Mouse (Mus musculus): Measurements from ENCODE around the gene Olfr676.
"Not testable (repeated sequence)": the region's sequence is repeated elsewhere in the genome, so short reads cannot be mapped to it uniquely, and the experiment has no call there.

Olfr676 gene

GRCm38 (mm10) chr7:105032398-105032797 is at the start of gene Olfr676:
Gene Olfr676, plus strand, starts transcription at chr7:105032698.
- ATAC-seq (ENCODE audit: low TSS enrichment) = no peak

- no peak for ATAC-seq (ENCODE audit: low TSS enrichment)
These were observed 30.6 kb upstream of the Olfr676 start, which contains the start of gene Olfr672 for GRCm38 (mm10) chr7:105001929-105002328. Gene Olfr672, minus strand, starts transcription at chr7:105002029.

- no peak for ATAC-seq (ENCODE audit: low TSS enrichment)
These were observed 10.0 kb upstream of the Olfr676 start for GRCm38 (mm10) chr7:105022530-105022929.

GRCm38 (mm10) chr7:105028360-105028759 is 4.1 kb upstream of the Olfr676 start, which contains the start of gene Olfr675:
Gene Olfr675, minus strand, starts transcription at chr7:105028460.
- ATAC-seq (ENCODE audit: low TSS enrichment) = no peak

GRCm38 (mm10) chr7:105033836-105034235 is 1.3 kb downstream of the Olfr676 start:
- not testable (repeated sequence) for ATAC-seq (ENCODE audit: low TSS enrichment)

- no peak for ATAC-seq (ENCODE audit: low TSS enrichment)
These were observed 26.5 kb downstream of the Olfr676 start for GRCm38 (mm10) chr7:105058951-105059350.

GRCm38 (mm10) chr7:105064175-105064574 is 31.7 kb downstream of the Olfr676 start, which contains the start of gene Olfr678:
Gene Olfr678, plus strand, starts transcription at chr7:105064475.
- ATAC-seq (ENCODE audit: low TSS enrichment) = no peak

- no peak for ATAC-seq (ENCODE audit: low TSS enrichment)
These were observed 48.4 kb downstream of the Olfr676 start, which contains the start of gene Olfr679 for GRCm38 (mm10) chr7:105080905-105081304. Gene Olfr679, plus strand, starts transcription at chr7:105081205.

Data from frontal cortex, adult (tissue).